Mouse (Mus musculus) forebrain, postnatal 0 days (tissue): Measurements from ENCODE around the gene Ncapg2. TPM values are rescaled to one million over a fixed set of nuclear protein-coding genes. Genes with fewer than 3 reads are reported as not detected.

ENCODE experiments used
- ATAC-seq: fragments of 200-750 bp; cut with Nextera tagmentation; 2 replicates; pipeline ENCODE4 v1.8.0; 2017; ENCODE audit warnings: mild to moderate bottlenecking, moderate library complexity
- DNase-seq: peaks from one replicate; pipeline ENCODE4 v3.0.0-alpha.2; 2015
- H3K27ac ChIP-seq: fragments of 300-500 bp; sonication (generic); 2 replicates; pipeline ENCODE4 v1.5.1; 2014; ENCODE audit warnings: low read depth, mild to moderate bottlenecking, antibody characterized with exemption, low read length, moderate library complexity, mixed read lengths
- H3K27me3 ChIP-seq: fragments of 300-500 bp; sonication (generic); 2 replicates; pipeline ENCODE4 v1.6.1; 2014; ENCODE audit warnings: mild to moderate bottlenecking, low read length, mixed read lengths; ENCODE audit not compliant: insufficient read depth
- H3K36me3 ChIP-seq: fragments of 300-500 bp; sonication (generic); 2 replicates; pipeline ENCODE4 v1.6.1; 2014; ENCODE audit warnings: mild to moderate bottlenecking, moderate library complexity; ENCODE audit not compliant: insufficient read depth
- H3K4me1 ChIP-seq: fragments of 300-500 bp; sonication (generic); 2 replicates; pipeline ENCODE4 v1.6.1; 2014; ENCODE audit warnings: antibody characterized with exemption; ENCODE audit not compliant: insufficient read depth
- H3K4me2 ChIP-seq: fragments of 300-500 bp; sonication (generic); 2 replicates; pipeline ENCODE4 v1.6.1; 2014; ENCODE audit warnings: low read depth, mild to moderate bottlenecking, moderate library complexity
- H3K4me3 ChIP-seq: fragments of 300-500 bp; sonication (generic); 2 replicates; pipeline ENCODE4 v1.5.1; 2014; ENCODE audit warnings: low read depth, low read length, mixed read lengths
- H3K9ac ChIP-seq: fragments of 300-500 bp; sonication (generic); 2 replicates; pipeline ENCODE4 v1.6.1; 2014; ENCODE audit warnings: mild to moderate bottlenecking
- H3K9me3 ChIP-seq: fragments of 300-500 bp; sonication (generic); 2 replicates; pipeline ENCODE4 v1.6.1; 2016; ENCODE audit warnings: low read length
- CTCF ChIP-seq: sonication (generic); IDR thresholded peaks from 2 replicates; pipeline ENCODE4 v1.5.1; 2016; ENCODE audit warnings: antibody characterized with exemption, control low read depth, low read depth
- WGBS: fragments of 180-500 bp; shearing (Covaris S2); extraction: QIAGEN DNeasy Blood & Tissue Kit; methylation state at CpG from one replicate; pipeline ENCODE4 v1.1.7; 2014; 5-methylcytosine and 5-hydroxymethylcytosine counted together
- polyA plus RNA-seq: library from polyadenylated mRNA; unstranded; fragments of >200 nt; fragmentation: Nextera tagmentation; extraction: Ambion mirVana; gene quantifications from 2 replicates; pipeline ENCODE4 v1.2.1, GENCODE M21; 2015
- total RNA-seq: library from RNA; depleted of rRNA; stranded (reverse); fragments of >200 nt; gene quantifications from 2 replicates; pipeline ENCODE4 v1.2.3, GENCODE M21; 2014

Gene Ncapg2
- total and polyA plus RNA-seq, 2 experiments from 2014 or later, result 5.0 to 11.5 TPM

DNA sequence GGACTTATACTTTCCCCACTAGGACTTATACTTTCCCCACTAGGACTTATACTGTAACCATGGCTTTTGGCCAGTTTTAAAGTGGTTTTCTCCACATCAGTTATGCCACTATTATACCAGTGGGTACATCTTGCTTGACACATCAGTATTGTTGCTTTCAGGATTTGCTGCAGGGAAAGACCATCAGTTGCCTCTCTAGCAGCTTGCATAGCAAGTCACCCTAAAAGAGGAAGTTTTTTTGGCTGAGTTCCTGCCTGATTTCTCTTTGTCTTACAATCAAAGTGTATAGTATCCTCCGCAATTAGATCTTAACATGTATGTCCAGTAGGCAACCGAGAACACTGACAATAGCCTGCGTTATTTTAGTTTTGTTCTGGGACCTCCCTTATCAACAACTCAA is 30.9 kb downstream of the Ncapg2 start:
- 86% methylated on average over 3 of the region's 3 CpGs for WGBS

GRCm38 (mm10) chr12:116438591-116438990 is 33.4 kb downstream of the Ncapg2 start:
- H3K27ac ChIP-seq, result no peak overlapping the region
- ATAC-seq (no peak), DNase-seq (no peak)
- 86% methylated on average over 5 of the region's 5 CpGs for WGBS
- no peaks in the 10 kb centered on the region for H3K9me3 ChIP-seq
- peaks cover 22% of the 10 kb centered on the region for H3K36me3 ChIP-seq
- TF ChIP-seq CTCF, result no peak
- no peak overlapping the region for H3K9ac ChIP-seq
- no peaks in the 10 kb centered on the region for H3K27me3 ChIP-seq
- no peaks in the 10 kb centered on the region for H3K4me1 ChIP-seq
- no peak overlapping the region for H3K4me2 ChIP-seq
- no peak overlapping the region for H3K4me3 ChIP-seq

More for the DNA sequence above, 30.9 kb downstream of the Ncapg2 start:
- Histone ChIP-seq H3K9me3 (no peaks in the 10 kb centered on the region), H3K27me3 (no peaks in the 10 kb centered on the region), H3K36me3 (peaks cover 22% of the 10 kb centered on the region), H3K4me1 (no peaks in the 10 kb centered on the region), H3K9ac (no peak overlapping the region), H3K27ac (no peak overlapping the region), H3K4me2 (no peak overlapping the region), H3K4me3 (no peak overlapping the region)
- ATAC-seq, result no peak
- DNase-seq, result no peak
- TF ChIP-seq CTCF, result no peak

GRCm38 (mm10) chr12:116442184-116442583 is 37.0 kb downstream of the Ncapg2 start:
- H3K4me1 ChIP-seq, result no peaks in the 10 kb centered on the region
- H3K27ac ChIP-seq, result no peak overlapping the region
- DNase-seq, result no peak
- TF ChIP-seq CTCF, result no peak
- 96% methylated on average over 3 of the region's 3 CpGs for whole genome bisulfite sequencing
- H3K9ac ChIP-seq, result no peak overlapping the region
- H3K4me2 ChIP-seq, result no peak overlapping the region
- H3K4me3 ChIP-seq, result no peak overlapping the region
- no peak for ATAC-seq
- peaks cover 24% of the 10 kb centered on the region for H3K36me3 ChIP-seq
- no peaks in the 10 kb centered on the region for H3K27me3 ChIP-seq
- H3K9me3 ChIP-seq, result no peaks in the 10 kb centered on the region

GRCm38 (mm10) chr12:116449536-116449935 is 44.3 kb downstream of the Ncapg2 start:
- Histone ChIP-seq H3K4me2 (no peak overlapping the region), H3K9me3 (no peaks in the 10 kb centered on the region), H3K4me3 (no peak overlapping the region), H3K9ac (no peak overlapping the region), H3K36me3 (peaks cover under 1% of the 10 kb centered on the region; the same call in 1 of the 2 replicates), H3K27me3 (no peaks in the 10 kb centered on the region), H3K27ac (no peak overlapping the region), H3K4me1 (no peaks in the 10 kb centered on the region)
- DNase-seq (no peak), ATAC-seq (no peak)
- 89% methylated on average over 2 of the region's 2 CpGs for WGBS
- no peak for TF ChIP-seq CTCF

GRCm38 (mm10) chr12:116460379-116461065 is 55.3 kb downstream of the Ncapg2 start:
- ATAC-seq, result no peak
- Histone ChIP-seq H3K4me3 (no peak overlapping the region), H3K4me2 (no peak overlapping the region), H3K9ac (no peak overlapping the region), H3K4me1 (no peaks in the 10 kb centered on the region), H3K36me3 (no peaks in the 10 kb centered on the region; the same call in 1 of the 2 replicates), H3K27ac (no peak overlapping the region), H3K9me3 (no peaks in the 10 kb centered on the region), H3K27me3 (no peaks in the 10 kb centered on the region)
- no peak for TF ChIP-seq CTCF
- 96% methylated on average over 6 of the region's 6 CpGs for WGBS
- DNase-seq, result no peak

GRCm38 (mm10) chr12:116467030-116467429 is 61.8 kb downstream of the Ncapg2 start:
- no peaks in the 10 kb centered on the region for H3K9me3 ChIP-seq
- no peaks in the 10 kb centered on the region for H3K27me3 ChIP-seq
- 91% methylated on average over 5 of the region's 5 CpGs for WGBS
- H3K9ac ChIP-seq, result no peak overlapping the region
- no peak overlapping the region for H3K4me2 ChIP-seq
- TF ChIP-seq CTCF, result no peak
- H3K27ac ChIP-seq, result no peak overlapping the region
- DNase-seq, result no peak
- no peak for ATAC-seq
- no peak overlapping the region for H3K4me3 ChIP-seq
- no peaks in the 10 kb centered on the region; the same call in 1 of the 2 replicates for H3K36me3 ChIP-seq
- no peaks in the 10 kb centered on the region for H3K4me1 ChIP-seq

DNA sequence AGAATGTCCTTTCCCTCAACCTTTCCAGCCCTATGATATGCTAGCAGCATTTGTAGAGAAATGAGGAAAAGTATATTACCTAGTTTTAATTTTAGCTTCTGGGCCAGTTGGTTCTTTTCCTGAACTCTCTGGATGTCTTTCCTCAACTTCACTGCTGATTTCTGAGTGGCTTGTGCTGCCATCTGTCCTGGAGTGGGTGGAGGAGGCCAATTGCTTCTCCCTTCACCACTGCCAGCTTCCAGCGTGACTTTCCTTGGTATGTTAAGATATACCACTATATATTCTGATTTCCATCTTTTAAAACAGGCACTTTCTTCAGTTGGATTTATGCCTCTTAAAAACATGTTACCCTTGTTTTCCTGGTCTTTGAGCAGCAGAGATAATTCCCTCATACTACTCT is 63.1 kb downstream of the Ncapg2 start:
- TF ChIP-seq CTCF, result no peak
- Histone ChIP-seq H3K27me3 (no peaks in the 10 kb centered on the region), H3K9ac (no peak overlapping the region), H3K27ac (no peak overlapping the region), H3K4me3 (no peak overlapping the region), H3K9me3 (no peaks in the 10 kb centered on the region), H3K4me1 (no peaks in the 10 kb centered on the region), H3K4me2 (no peak overlapping the region), H3K36me3 (no peaks in the 10 kb centered on the region; the same call in 1 of the 2 replicates)
- ATAC-seq (no peak), DNase-seq (no peak)
- WGBS, result 81% methylated on average over 1 of the region's 1 CpGs
